Mouse (Mus musculus) cerebellum, adult 2 months (tissue): ENCODE results near the gene St8sia1. TPM values are rescaled to one million over a fixed set of nuclear protein-coding genes. Genes with fewer than 3 reads are reported as not detected.
A peak's percentile ranks its signal among the peaks of the same experiment; 100 is the strongest.

Source experiments
- DNase-seq, 2 experiments: peaks; one replicate each; pipeline ENCODE4 v3.0.0; 2021
- H3K27ac ChIP-seq: fragments of 200-500 bp; 2 replicates; pipeline ENCODE4 v1.5.1; 2012; ENCODE audit warnings: low read length, control low read depth, inconsistent platforms; ENCODE audit not compliant: insufficient read depth
- H3K27me3 ChIP-seq: fragments of 200-500 bp; 2 replicates; pipeline ENCODE4 v1.6.1; 2012; ENCODE audit warnings: inconsistent platforms, mild to moderate bottlenecking, low read length, moderate library complexity; ENCODE audit not compliant: control insufficient read depth, insufficient read depth
- H3K4me1 ChIP-seq: fragments of 200-500 bp; 2 replicates; pipeline ENCODE4 v1.6.1; 2011; ENCODE audit warnings: low read length; ENCODE audit not compliant: control insufficient read depth, insufficient read depth
- H3K4me3 ChIP-seq: fragments of 200-500 bp; replicated peaks from 2 replicates; pipeline ENCODE3; 2011; ENCODE audit warnings: mild to moderate bottlenecking, low read depth, low read length, control low read depth; ENCODE audit not compliant: insufficient read depth
- CTCF ChIP-seq: fragments of 200-500 bp; IDR thresholded peaks from 2 replicates; pipeline ENCODE4 v1.5.1; 2011; ENCODE audit warnings: low read depth, mild to moderate bottlenecking, control low read depth, low read length, moderate library complexity, borderline replicate concordance; ENCODE audit not compliant: insufficient read depth
- POLR2A ChIP-seq: fragments of 200-500 bp; IDR thresholded peaks from 2 replicates; pipeline ENCODE4 v1.6.1; 2011; ENCODE audit warnings: low read length, control low read depth, borderline replicate concordance; ENCODE audit not compliant: insufficient read depth
- WGBS: fragments of 180-500 bp; shearing (Covaris S2); methylation state at CpG from one replicate; pipeline ENCODE4 v1.1.7; 2018; 5-methylcytosine and 5-hydroxymethylcytosine counted together
- polyA plus RNA-seq: library from polyadenylated mRNA; depleted of rRNA; stranded (reverse); fragments of >200 nt; gene quantifications from 2 replicates; pipeline ENCODE4 v1.2.3, GENCODE M21; 2012

St8sia1 gene
- polyA plus RNA-seq, 1 experiment: 22.2 TPM

- no peaks in the 10 kb centered on the region for H3K27me3 ChIP-seq
- H3K4me3 ChIP-seq: no peak overlapping the region
- no peaks in the 10 kb centered on the region for H3K4me1 ChIP-seq
- no peak for DNase-seq
- WGBS: 96% methylated on average over 1 of the region's 1 CpGs
- no peak overlapping the region for H3K27ac ChIP-seq
- TF ChIP-seq CTCF (no peak), POLR2A (no peak)
Measured at GRCm38 (mm10) chr6:142967407-142967806, 3.2 kb upstream of the St8sia1 start.

- Histone ChIP-seq H3K4me1 (no peaks in the 10 kb centered on the region), H3K27me3 (no peaks in the 10 kb centered on the region), H3K27ac (peak overlapping the region; percentile 97), H3K4me3 (peak overlapping the region; percentile 77)
- under 1% methylated on average over 39 of the region's 39 CpGs for WGBS
- TF ChIP-seq CTCF: peak; percentile 82
- TF ChIP-seq POLR2A: peak; percentile 87
- peak; percentile 88 to 89 for DNase-seq
Measured at GRCm38 (mm10) chr6:142964531-142965385, 506 bp upstream of the St8sia1 start.

- DNase-seq: peak in 1 of 2 experiments; percentile 61
- Histone ChIP-seq H3K27ac (peak overlapping the region; percentile 97), H3K4me3 (peak overlapping the region; percentile 77), H3K4me1 (peaks cover under 1% of the 10 kb centered on the region; the same call in 1 of the 2 replicates), H3K27me3 (no peaks in the 10 kb centered on the region)
- no peak for TF ChIP-seq CTCF
- TF ChIP-seq POLR2A: no peak
- WGBS: under 1% methylated on average over 30 of the region's 30 CpGs
Measured at GRCm38 (mm10) chr6:142963480-142964075, 674 bp downstream of the St8sia1 start.

- peak overlapping the region; percentile 77 for H3K4me3 ChIP-seq
- WGBS: 14% methylated on average over 14 of the region's 14 CpGs
- peaks cover 3% of the 10 kb centered on the region; the same call in 1 of the 2 replicates for H3K4me1 ChIP-seq
- peak; percentile 65 to 77 for DNase-seq
- TF ChIP-seq CTCF (no peak), POLR2A (no peak)
- H3K27ac ChIP-seq: peak overlapping the region; percentile 97; the same call in 1 of the 2 replicates
- H3K27me3 ChIP-seq: no peaks in the 10 kb centered on the region
Measured at GRCm38 (mm10) chr6:142962881-142963280, 1.4 kb downstream of the St8sia1 start.

GRCm38 (mm10) chr6:142962476-142962875 lies 1.8 kb downstream of the St8sia1 start:
- Histone ChIP-seq H3K4me1 (peaks cover 3% of the 10 kb centered on the region; the same call in 1 of the 2 replicates), H3K4me3 (peak overlapping the region; percentile 77), H3K27me3 (no peaks in the 10 kb centered on the region), H3K27ac (peak overlapping the region; percentile 34; the same call in 1 of the 2 replicates)
- 41% methylated on average over 10 of the region's 10 CpGs for WGBS
- peak; percentile 52 to 53 for DNase-seq
- TF ChIP-seq CTCF: no peak
- no peak for TF ChIP-seq POLR2A

GRCm38 (mm10) chr6:142961721-142962455 lies 2.4 kb downstream of the St8sia1 start:
- peaks cover 3% of the 10 kb centered on the region; the same call in 1 of the 2 replicates for H3K4me1 ChIP-seq
- WGBS: 71% methylated on average over 9 of the region's 9 CpGs
- DNase-seq: no peak
- TF ChIP-seq POLR2A (no peak), CTCF (no peak)
- no peaks in the 10 kb centered on the region for H3K27me3 ChIP-seq
- H3K27ac ChIP-seq: no peak overlapping the region
- H3K4me3 ChIP-seq: peak overlapping the region; percentile 77

- DNase-seq: no peak
- TF ChIP-seq CTCF: no peak
- no peak for TF ChIP-seq POLR2A
- 96% methylated on average over 4 of the region's 4 CpGs for WGBS
Measured at GRCm38 (mm10) chr6:142956556-142956955, 7.7 kb downstream of the St8sia1 start.

More at GRCm38 (mm10) chr6:142956556-142956955, 7.7 kb downstream of the St8sia1 start:
- Histone ChIP-seq H3K4me1 (peaks cover 6% of the 10 kb centered on the region), H3K27me3 (no peaks in the 10 kb centered on the region), H3K27ac (no peak overlapping the region), H3K4me3 (no peak overlapping the region)
